Mouse (Mus musculus) MEL (cell line): ENCODE results near the gene Ep400. TPM values are rescaled to one million over a fixed set of nuclear protein-coding genes. Genes with fewer than 3 reads are reported as not detected.

Source experiments
- DNase-seq: peaks from one replicate; pipeline ENCODE4 v3.0.0; 2011; ENCODE audit warnings: low read depth, low spot score
- H3K27ac ChIP-seq: 2 replicates; pipeline ENCODE4 v1.5.1; 2012; ENCODE audit warnings: low read depth, mild to moderate bottlenecking, control low read depth, low read length, moderate library complexity; ENCODE audit not compliant: control insufficient read depth
- H3K27me3 ChIP-seq, 2 experiments: fragments of 150-350 bp in 1 of 2; sonication (generic) in 1 of 2; 2 replicates each; pipeline ENCODE4 v1.6.1; 2012; ENCODE audit warnings: low read length in 2 of 2, mild to moderate bottlenecking in 2 of 2, improper control_type of control experiment in 1 of 2, moderate library complexity in 1 of 2; ENCODE audit not compliant: insufficient read depth in 2 of 2, control insufficient read depth in 1 of 2
- H3K36me3 ChIP-seq, 2 experiments: 2 replicates each; pipeline ENCODE4 v1.6.1; 2012 to 2014; ENCODE audit warnings: low read length in 2 of 2, improper control_type of control experiment in 1 of 2, inconsistent platforms in 1 of 2, mild to moderate bottlenecking in 1 of 2; ENCODE audit not compliant: insufficient read depth in 2 of 2, control insufficient read depth in 1 of 2
- H3K4me1 ChIP-seq, 2 experiments: fragments of 150-350 bp in 1 of 2; sonication (generic) in 1 of 2; 2 replicates each; pipeline ENCODE4 v1.6.1; 2012; ENCODE audit warnings: low read length in 2 of 2, improper control_type of control experiment in 1 of 2, mild to moderate bottlenecking in 1 of 2; ENCODE audit not compliant: insufficient read depth in 2 of 2, control insufficient read depth in 1 of 2
- H3K4me3 ChIP-seq, 2 experiments: fragments of 150-350 bp in 1 of 2; sonication (generic) in 1 of 2; 2 replicates each; pipeline ENCODE4 v1.5.1; 2012; ENCODE audit warnings: low read depth in 2 of 2, low read length in 2 of 2, mild to moderate bottlenecking in 2 of 2, moderate library complexity in 2 of 2, control low read depth in 1 of 2, improper control_type of control experiment in 1 of 2; ENCODE audit not compliant: control insufficient read depth in 1 of 2, insufficient read depth in 1 of 2
- H3K79me2 ChIP-seq: 2 replicates; pipeline ENCODE4 v1.6.1; 2012; ENCODE audit warnings: mild to moderate bottlenecking, low read length, moderate library complexity; ENCODE audit not compliant: control insufficient read depth, poor library complexity, insufficient read depth
- H3K9ac ChIP-seq: 2 replicates; pipeline ENCODE4 v1.6.1; 2012; ENCODE audit warnings: low read depth, mild to moderate bottlenecking, control low read depth, low read length, moderate library complexity; ENCODE audit not compliant: control insufficient read depth, poor library complexity, severe bottlenecking
- H3K9me3 ChIP-seq: fragments of 150-350 bp; sonication (generic); replicated peaks from 2 replicates; pipeline ENCODE4 v1.6.1; 2012; ENCODE audit warnings: mild to moderate bottlenecking, low read length, improper control_type of control experiment, moderate library complexity; ENCODE audit not compliant: insufficient read depth
- BHLHE40 ChIP-seq: IDR thresholded peaks from 2 replicates; pipeline ENCODE4 v1.6.1; 2012; ENCODE audit warnings: low read depth, mild to moderate bottlenecking, inconsistent platforms, low read length, improper control_type of control experiment, borderline replicate concordance
- ELF1 ChIP-seq: IDR thresholded peaks from 2 replicates; pipeline ENCODE4 v1.6.1; 2014; ENCODE audit warnings: low read depth, mild to moderate bottlenecking, inconsistent platforms, low read length, improper control_type of control experiment, moderate library complexity
- EP300 ChIP-seq, 2 experiments: IDR thresholded peaks; 2 replicates each; pipeline ENCODE4 v1.6.1; 2011; ENCODE audit warnings: improper control_type of control experiment in 2 of 2, low read length in 2 of 2, low read depth in 1 of 2, mild to moderate bottlenecking in 1 of 2
- ETS1 ChIP-seq: IDR thresholded peaks from 2 replicates; pipeline ENCODE4 v1.6.1; 2012; ENCODE audit warnings: low read depth, mild to moderate bottlenecking, inconsistent platforms, low read length, improper control_type of control experiment, moderate library complexity
- GABPA ChIP-seq: IDR thresholded peaks from 2 replicates; pipeline ENCODE4 v1.6.1; 2012; ENCODE audit warnings: low read depth, mild to moderate bottlenecking, inconsistent platforms, low read length, improper control_type of control experiment, moderate library complexity
- HCFC1 ChIP-seq: IDR thresholded peaks from 2 replicates; pipeline ENCODE4 v1.6.1; 2012; ENCODE audit warnings: low read depth, mild to moderate bottlenecking, inconsistent platforms, low read length, improper control_type of control experiment, moderate library complexity
- JUND ChIP-seq: IDR thresholded peaks from 2 replicates; pipeline ENCODE4 v1.6.1; 2011; ENCODE audit warnings: low read depth, mild to moderate bottlenecking, improper control_type of control experiment, low read length
- MAX ChIP-seq: IDR thresholded peaks from 2 replicates; pipeline ENCODE4 v1.6.1; 2011; ENCODE audit warnings: low read length, improper control_type of control experiment
- MAZ ChIP-seq: IDR thresholded peaks from 2 replicates; pipeline ENCODE4 v1.6.1; 2012; ENCODE audit warnings: low read depth, mild to moderate bottlenecking, inconsistent platforms, low read length, improper control_type of control experiment
- MXI1 ChIP-seq: IDR thresholded peaks from 2 replicates; pipeline ENCODE4 v1.6.1; 2011; ENCODE audit warnings: mild to moderate bottlenecking, low read depth, low read length, improper control_type of control experiment
- MYB ChIP-seq: IDR thresholded peaks from 2 replicates; pipeline ENCODE4 v1.6.1; 2011; ENCODE audit warnings: mild to moderate bottlenecking, low read depth, low read length, improper control_type of control experiment
- MYC ChIP-seq: IDR thresholded peaks from 2 replicates; pipeline ENCODE4 v1.6.1; 2011; ENCODE audit warnings: low read depth, mild to moderate bottlenecking, low read length, improper control_type of control experiment, moderate library complexity
- NELFE ChIP-seq: IDR thresholded peaks from 2 replicates; pipeline ENCODE4 v1.6.1; 2011; ENCODE audit warnings: low read depth, low read length, improper control_type of control experiment
- NRF1 ChIP-seq: IDR thresholded peaks from 2 replicates; pipeline ENCODE4 v1.6.1; 2014; ENCODE audit warnings: low read depth, mild to moderate bottlenecking, inconsistent platforms, low read length, improper control_type of control experiment, moderate library complexity; ENCODE audit not compliant: poor library complexity, insufficient read depth, severe bottlenecking
- POLR2A ChIP-seq, 2 experiments: IDR thresholded peaks; 2 replicates each; pipeline ENCODE4 v1.6.1; 2011 to 2012; ENCODE audit warnings: low read length in 2 of 2, mild to moderate bottlenecking in 2 of 2, control low read depth in 1 of 2, improper control_type of control experiment in 1 of 2, low read depth in 1 of 2, moderate library complexity in 1 of 2; ENCODE audit not compliant: control insufficient read depth in 1 of 2, insufficient read depth in 1 of 2, poor library complexity in 1 of 2
- POLR2AphosphoS2 ChIP-seq: IDR thresholded peaks from 2 replicates; pipeline ENCODE4 v1.6.1; 2011; ENCODE audit warnings: low read length, improper control_type of control experiment
- POLR2AphosphoS5 ChIP-seq: IDR thresholded peaks from 2 replicates; pipeline ENCODE4 v1.6.1; 2012; ENCODE audit warnings: low read depth, borderline replicate concordance, mild to moderate bottlenecking, inconsistent platforms, low read length, moderate library complexity, mixed read lengths
- SIN3A ChIP-seq: IDR thresholded peaks from 2 replicates; pipeline ENCODE4 v1.6.1; 2012; ENCODE audit warnings: low read length, improper control_type of control experiment, inconsistent platforms
- SMC3 ChIP-seq: IDR thresholded peaks from 2 replicates; pipeline ENCODE4 v1.6.1; 2011; ENCODE audit warnings: low read depth, low read length, improper control_type of control experiment
- TAL1 ChIP-seq: IDR thresholded peaks from 2 replicates; pipeline ENCODE4 v1.6.1; 2012; ENCODE audit warnings: mild to moderate bottlenecking, inconsistent platforms, low read length, moderate library complexity, mixed read lengths
- TBP ChIP-seq: IDR thresholded peaks from 2 replicates; pipeline ENCODE4 v1.8.0; 2011; ENCODE audit warnings: low read depth, low read length, improper control_type of control experiment
- TCF12 ChIP-seq: IDR thresholded peaks from 2 replicates; pipeline ENCODE4 v1.6.1; 2014; ENCODE audit warnings: low read depth, mild to moderate bottlenecking, inconsistent platforms, low read length, improper control_type of control experiment, moderate library complexity
- USF1 ChIP-seq: IDR thresholded peaks from 2 replicates; pipeline ENCODE4 v1.6.1; 2014; ENCODE audit warnings: low read depth, mild to moderate bottlenecking, inconsistent platforms, low read length, improper control_type of control experiment, moderate library complexity
- USF2 ChIP-seq, 2 experiments: IDR thresholded peaks; 2 replicates each; pipeline ENCODE4 v1.6.1; 2011 to 2012; ENCODE audit warnings: improper control_type of control experiment in 2 of 2, low read length in 2 of 2, borderline replicate concordance in 1 of 2, inconsistent platforms in 1 of 2, low read depth in 1 of 2, mild to moderate bottlenecking in 1 of 2; ENCODE audit not compliant: insufficient read depth in 1 of 2
- ZC3H11A ChIP-seq: IDR thresholded peaks from 2 replicates; pipeline ENCODE4 v1.6.1; 2012; ENCODE audit warnings: low read depth, mild to moderate bottlenecking, inconsistent platforms, low read length, improper control_type of control experiment
- ZMIZ1 ChIP-seq: IDR thresholded peaks from 2 replicates; pipeline ENCODE4 v1.6.1; 2012; ENCODE audit warnings: low read depth, mild to moderate bottlenecking, inconsistent platforms, low read length, improper control_type of control experiment, moderate library complexity
- ZNF384 ChIP-seq: IDR thresholded peaks from 2 replicates; pipeline ENCODE4 v1.6.1; 2012; ENCODE audit warnings: low read depth, mild to moderate bottlenecking, inconsistent platforms, low read length, improper control_type of control experiment
- polyA plus RNA-seq, 2 experiments: library from polyadenylated mRNA; stranded (reverse) in 1 of 2; unstranded in 1 of 2; fragments of >175 nt in 1 of 2; fragments of >200 nt in 1 of 2; gene quantifications; 2 replicates each; pipeline versions ENCODE4 v1.2.1 to v1.2.4; 2012; ENCODE audit warnings: low replicate concordance in 2 of 2, low read depth in 1 of 2; ENCODE audit not compliant: insufficient read length in 2 of 2, insufficient read depth in 1 of 2, missing spikeins in 1 of 2
- total RNA-seq: library from RNA; depleted of rRNA; stranded (reverse); fragments of 300-350 nt; gene quantifications from 2 replicates; pipeline ENCODE4 v1.2.3, GENCODE M21; 2012

Ep400 gene
- total and polyA plus RNA-seq, 3 experiments = 21.5 to 96.8 (median 27.2) TPM

GRCm38 (mm10) chr5:110780761-110781528 lies 10.4 kb upstream of the Ep400 start:
- peak; percentile 46 for DNase-seq
- H3K9ac ChIP-seq = peak overlapping the region; percentile 94
- peaks cover 33% of the 10 kb centered on the region for H3K79me2 ChIP-seq
- no peak for TF ChIP-seq MYB
- TF ChIP-seq NELFE = 0 out of 2 replicates have a peak, but pooled peaks have one; percentile 5
- peaks cover 2 to 16% of the 10 kb centered on the region in 2 experiments; a peak in 3 of 4 replicates for H3K4me1 ChIP-seq
- H3K9me3 ChIP-seq = no peaks in the 10 kb centered on the region
- no peaks in the 10 kb centered on the region for H3K27me3 ChIP-seq
- H3K4me3 ChIP-seq = peak overlapping the region; percentile 96 to 100
- H3K36me3 ChIP-seq = peaks cover 4 to 9% of the 10 kb centered on the region in 2 experiments
- H3K27ac ChIP-seq = peak overlapping the region; percentile 24; the same call in 1 of the 2 replicates

GRCm38 (mm10) chr5:110779998-110780760 lies 9.7 kb upstream of the Ep400 start, which contains the start of gene Pus1:
Pus1 (minus strand) TSS chr5:110780659.
- Histone ChIP-seq H3K27me3 (no peaks in the 10 kb centered on the region), H3K4me3 (peak within 1 kb of the TSS; percentile 96 to 100), H3K9me3 (no peaks in the 10 kb centered on the region), H3K36me3 (peaks cover 6 to 9% of the 10 kb centered on the region in 2 experiments), H3K79me2 (peaks cover 40% of the 10 kb centered on the region), H3K27ac (peak within 1 kb of the TSS; percentile 40), H3K9ac (peak within 1 kb of the TSS; percentile 94), H3K4me1 (peaks cover 2 to 16% of the 10 kb centered on the region in 2 experiments; a peak in 3 of 4 replicates)
- DNase-seq = peak; percentile 90
- peak; percentile 64; the same call in 1 of the 2 replicates for TF ChIP-seq POLR2AphosphoS2
- TF ChIP-seq ZMIZ1 = no peak
- TF ChIP-seq TBP = peak; percentile 66; the same call in 1 of the 2 replicates
- TF ChIP-seq POLR2A (IDR thresholded peaks at IDR 0.05; ENCODE audit: control insufficient read depth in 1 of 2, insufficient read depth in 1 of 2, low read depth in 1 of 2, low read length in 2 of 2, poor library complexity in 1 of 2) = peak in 1 of 2 experiments; percentile 78; a peak in 2 of 4 replicates
- no peak for TF ChIP-seq JUND
- peak; percentile 98 for TF ChIP-seq SIN3A
- TF ChIP-seq TCF12 = peak; percentile 68
- TF ChIP-seq BHLHE40 = peak; percentile 32; the same call in 1 of the 2 replicates
- TF ChIP-seq SMC3 = 0 out of 2 replicates have a peak, but pooled peaks have one; percentile 9
- no peak for TF ChIP-seq ZNF384
- peak; percentile 98 for TF ChIP-seq MYC
- peak; percentile 99 for TF ChIP-seq MAX
- no peak for TF ChIP-seq ZC3H11A
- TF ChIP-seq USF2 (IDR thresholded peaks at IDR 0.05; ENCODE audit: borderline replicate concordance in 1 of 2, insufficient read depth in 1 of 2, low read depth in 1 of 2, low read length in 2 of 2) = peak in 1 of 2 experiments; percentile 54; a peak in 1 of 4 replicates
- peak in 1 of 2 experiments; percentile 25; a peak in 1 of 4 replicates for TF ChIP-seq EP300 (IDR thresholded peaks at IDR 0.05; ENCODE audit: low read depth in 1 of 2, low read length in 2 of 2)
- no peak for TF ChIP-seq NRF1
- TF ChIP-seq POLR2AphosphoS5 = no peak
- TF ChIP-seq NELFE = peak; percentile 75
- no peak for TF ChIP-seq MYB
- TF ChIP-seq HCFC1 = peak; percentile 89
- TF ChIP-seq ELF1 = peak; percentile 98
- TF ChIP-seq MXI1 = peak; percentile 99
- TF ChIP-seq ETS1 = peak; percentile 62; the same call in 1 of the 2 replicates
- no peak for TF ChIP-seq GABPA
- no peak for TF ChIP-seq TAL1
- peak; percentile 85; the same call in 1 of the 2 replicates for TF ChIP-seq MAZ
- TF ChIP-seq USF1 = peak; percentile 93
